In genomic region chr12:40037876-40038463, GRCm38 (mm10) we compare ENCODE assay signal across 8 mouse cellular contexts. TPM values are rescaled to one million over a fixed set of nuclear protein-coding genes. Genes with fewer than 3 reads are reported as not detected.
DNase-seq lines count a peak whose midpoint lies in the region; ATAC-seq and TF ChIP-seq lines count a peak whose summit lies in the region.

Arl4a (minus strand) TSS chr12:40038025.

- DNase-seq in forebrain, embryonic 14.5 days (ENCODE audit: low spot score) = peak; percentile 87
- DNase-seq in heart, postnatal 10 days = peak; percentile 92 to 94
- peak; percentile 92 to 94 for DNase-seq in kidney, postnatal 4 days
- DNase-seq in stomach, postnatal 0 days (ENCODE audit: low spot score) = peak; percentile 89

- peak; percentile 72 for ATAC-seq in cerebellum, adult (ENCODE audit: insufficient number of reproducible peaks, low FRiP score, low TSS enrichment)
- peak; percentile 90 for ATAC-seq in forebrain, embryonic 14.5 days
- peak; percentile 79 for ATAC-seq in liver, embryonic 16.5 days (ENCODE audit: low read depth)
- ATAC-seq in neural tube, embryonic 12.5 days (ENCODE audit: low FRiP score, low read depth) = peak; percentile 93
- ATAC-seq in stomach, postnatal 0 days (ENCODE audit: low FRiP score, low TSS enrichment) = peak; percentile 84

- peak within 1 kb of the TSS; percentile 27 for H3K27ac ChIP-seq in ES-Bruce4 (ENCODE audit: insufficient read depth, low read length)
- peak within 1 kb of the TSS; percentile 93 for H3K27ac ChIP-seq in forebrain, embryonic 14.5 days (ENCODE audit: low read depth, low read length)
- H3K27ac ChIP-seq in liver, embryonic 16.5 days (ENCODE audit: low read length) = peak within 1 kb of the TSS; percentile 99
- peak within 1 kb of the TSS; percentile 76 for H3K27ac ChIP-seq in neural tube, embryonic 12.5 days
- peak within 1 kb of the TSS; percentile 93 for H3K27ac ChIP-seq in stomach, postnatal 0 days (replicated peaks)

- no peaks in the 10 kb centered on the region for H3K27me3 ChIP-seq in ES-Bruce4 (ENCODE audit: control insufficient read depth, insufficient read depth, low read length, poor library complexity, severe bottlenecking)
- H3K27me3 ChIP-seq in forebrain, embryonic 14.5 days (replicated peaks; ENCODE audit: control insufficient read depth, insufficient read depth, low read length) = no peaks in the 10 kb centered on the region
- H3K27me3 ChIP-seq in liver, embryonic 16.5 days (ENCODE audit: control insufficient read depth, insufficient read depth, low read depth, low read length) = no peaks in the 10 kb centered on the region
- H3K27me3 ChIP-seq in neural tube, embryonic 12.5 days (replicated peaks) = no peaks in the 10 kb centered on the region
- no peaks in the 10 kb centered on the region for H3K27me3 ChIP-seq in stomach, postnatal 0 days (ENCODE audit: control insufficient read depth, insufficient read depth, low read length)

- H3K4me3 ChIP-seq in ES-Bruce4 (ENCODE audit: low read depth, low read length) = peak within 1 kb of the TSS; percentile 93
- peak within 1 kb of the TSS; percentile 90 for H3K4me3 ChIP-seq in forebrain, embryonic 14.5 days (ENCODE audit: low read depth, low read length)
- peak within 1 kb of the TSS; percentile 83 for H3K4me3 ChIP-seq in liver, embryonic 16.5 days (ENCODE audit: low read depth, low read length)
- H3K4me3 ChIP-seq in neural tube, embryonic 12.5 days = peak within 1 kb of the TSS; percentile 90
- peak within 1 kb of the TSS; percentile 73 for H3K4me3 ChIP-seq in stomach, postnatal 0 days (ENCODE audit: low read depth, low read length)

- TF ChIP-seq CTCF in ES-Bruce4 (IDR thresholded peaks at IDR 0.05; ENCODE audit: low read depth, low read length) = no peak
- TF ChIP-seq CTCF in stomach, postnatal 0 days (IDR thresholded peaks at IDR 0.05; ENCODE audit: low read depth) = 0 out of 2 replicates have a peak, but pooled peaks have one; percentile 0

- peak within 1 kb of the TSS; percentile 82 for H3K4me2 ChIP-seq in forebrain, embryonic 14.5 days (ENCODE audit: low read length)
- peak within 1 kb of the TSS; percentile 93 for H3K4me2 ChIP-seq in liver, embryonic 16.5 days (ENCODE audit: low read depth, low read length)
- peak within 1 kb of the TSS; percentile 75 for H3K4me2 ChIP-seq in neural tube, embryonic 12.5 days (replicated peaks)
- H3K4me2 ChIP-seq in stomach, postnatal 0 days (replicated peaks; ENCODE audit: low read depth) = peak within 1 kb of the TSS; percentile 79

- peaks cover 12% of the 10 kb centered on the region for H3K36me3 ChIP-seq in ES-Bruce4 (ENCODE audit: control insufficient read depth, insufficient read depth, low read length, poor library complexity, severe bottlenecking)
- no peaks in the 10 kb centered on the region for H3K36me3 ChIP-seq in forebrain, embryonic 14.5 days (ENCODE audit: control insufficient read depth, insufficient read depth, low read length)
- 0 out of 2 replicates have a peak, but pooled peaks cover 2% of the 10 kb centered on the region for H3K36me3 ChIP-seq in liver, embryonic 16.5 days (ENCODE audit: control insufficient read depth, insufficient read depth)
- H3K36me3 ChIP-seq in neural tube, embryonic 12.5 days = no peaks in the 10 kb centered on the region
- no peaks in the 10 kb centered on the region for H3K36me3 ChIP-seq in stomach, postnatal 0 days (ENCODE audit: control insufficient read depth, insufficient read depth, low read length)

- no peak for TF ChIP-seq POLR2A in ES-Bruce4 (IDR thresholded peaks at IDR 0.05; ENCODE audit: insufficient read depth, low read length)

- H3K4me1 ChIP-seq in ES-Bruce4 (ENCODE audit: control insufficient read depth, insufficient read depth, low read length) = peaks cover 2% of the 10 kb centered on the region
- peaks cover 6% of the 10 kb centered on the region; the same call in 1 of the 2 replicates for H3K4me1 ChIP-seq in forebrain, embryonic 14.5 days (ENCODE audit: control insufficient read depth, insufficient read depth, low read length)
- H3K4me1 ChIP-seq in liver, embryonic 16.5 days (ENCODE audit: control insufficient read depth, low read depth, low read length) = peaks cover 3% of the 10 kb centered on the region; the same call in 1 of the 2 replicates
- peaks cover 3% of the 10 kb centered on the region; the same call in 1 of the 2 replicates for H3K4me1 ChIP-seq in neural tube, embryonic 12.5 days
- no peaks in the 10 kb centered on the region for H3K4me1 ChIP-seq in stomach, postnatal 0 days (replicated peaks; ENCODE audit: control insufficient read depth, insufficient read depth)

- H3K9ac ChIP-seq in ES-Bruce4 (ENCODE audit: low read depth, poor library complexity, severe bottlenecking) = peak within 1 kb of the TSS; percentile 58
- peak within 1 kb of the TSS; percentile 82 for H3K9ac ChIP-seq in forebrain, embryonic 14.5 days (ENCODE audit: low read length)
- peak within 1 kb of the TSS; percentile 96 for H3K9ac ChIP-seq in liver, embryonic 16.5 days (ENCODE audit: low read depth, low read length)
- peak within 1 kb of the TSS; percentile 85 for H3K9ac ChIP-seq in neural tube, embryonic 12.5 days
- H3K9ac ChIP-seq in stomach, postnatal 0 days (ENCODE audit: low read length) = peak within 1 kb of the TSS; percentile 83

- no peak; the same call in 1 of the 2 replicates for TF ChIP-seq EP300 in ES-Bruce4 (IDR thresholded peaks at IDR 0.05; ENCODE audit: insufficient read depth, low read depth, low read length)
- no peak for TF ChIP-seq EP300 in stomach, postnatal 0 days (optimal IDR thresholded peaks at IDR 0.05)

- intact Hi-C loops in heart, postnatal 10 days (cut with DNase I) = loop anchor here (5.0 kb wide), 2 partner anchors 81 to 296 kb away; no protein-coding TSS in a partner anchor

- WGBS in forebrain, embryonic 14.5 days = under 1% methylated on average over 68 of the region's 68 CpGs
- under 1% methylated on average over 67 of the region's 68 CpGs for WGBS in liver, embryonic 16.5 days (ENCODE audit: insufficient replicate concordance)
- under 1% methylated on average over 66 of the region's 68 CpGs for WGBS in neural tube, embryonic 12.5 days
- WGBS in stomach, postnatal 0 days = under 1% methylated on average over 59 of the region's 68 CpGs

- H3K9me3 ChIP-seq in ES-Bruce4 (replicated peaks; ENCODE audit: control insufficient read depth, insufficient read depth, low read length, poor library complexity, severe bottlenecking) = no peaks in the 10 kb centered on the region
- no peaks in the 10 kb centered on the region for H3K9me3 ChIP-seq in forebrain, embryonic 14.5 days (replicated peaks; ENCODE audit: control insufficient read depth, low read length)
- H3K9me3 ChIP-seq in liver, embryonic 16.5 days (replicated peaks; ENCODE audit: control insufficient read depth, low read length) = no peaks in the 10 kb centered on the region
- H3K9me3 ChIP-seq in neural tube, embryonic 12.5 days = no peaks in the 10 kb centered on the region
- no peaks in the 10 kb centered on the region for H3K9me3 ChIP-seq in stomach, postnatal 0 days (ENCODE audit: control insufficient read depth, low read length)

RNA-seq across cellular contexts. Expression of gene Arl4a, which starts in this region (rescaled TPM):
- 23.7 and 26.5 TPM in 2 replicates for polyA plus RNA-seq in ES-Bruce4 (2011; ENCODE audit: insufficient read depth, insufficient read length, low read depth, missing spikeins)
- polyA plus RNA-seq in forebrain, embryonic 14.5 days (2014; fragmentation: Nextera tagmentation; extraction: Ambion mirVana) = 98.1 and 105 TPM in 2 replicates
- total RNA-seq in heart, postnatal 10 days (2021) = 10 to 100 TPM; 24.7 to 36.9 TPM
- 92.3 and 93.3 TPM in 2 replicates for polyA plus RNA-seq in liver, embryonic 16.5 days (2015; fragmentation: Nextera tagmentation; extraction: Ambion mirVana)
- 113 and 126 TPM in 2 replicates for polyA plus RNA-seq in neural tube, embryonic 12.5 days (2016; fragmentation: Nextera tagmentation; extraction: Ambion mirVana)
- polyA plus RNA-seq in stomach, postnatal 0 days (2015; fragmentation: Nextera tagmentation; extraction: Ambion mirVana) = 38.3 and 38.5 TPM in 2 replicates

Comparison
In these comparisons a context has a peak if more than half of its experiments do, and no peak if none do; other contexts are left out.
1. Peak in every context shown above with its lines: DNase-seq, ATAC-seq, H3K4me3 ChIP-seq and H3K27ac ChIP-seq.
2. H3K27ac ChIP-seq: peak in every context shown above with its lines; median percentile 99 in liver, embryonic 16.5 days; 93 in forebrain, embryonic 14.5 days; 93 in stomach, postnatal 0 days; 76 in neural tube, embryonic 12.5 days; 27 in ES-Bruce4.